Mouse (Mus musculus): Measurements from ENCODE around the gene Kansl1. TPM values are rescaled to one million over a fixed set of nuclear protein-coding genes. Genes with fewer than 3 reads are reported as not detected.

Gene Kansl1
- polyA plus RNA-seq, 1 experiment from 2014 or later, result 11.7 TPM

- WGBS, result 92% methylated on average over 7 of the region's 7 CpGs
- Histone ChIP-seq H3K9ac (no peak overlapping the region), H3K27ac (no peak overlapping the region), H3K4me3 (no peak overlapping the region), H3K4me1 (replicated peaks) (peaks cover 7% of the 10 kb centered on the region; the same call in 1 of the 2 replicates), H3K36me3 (no peaks in the 10 kb centered on the region), H3K27me3 (peaks cover 21% of the 10 kb centered on the region), H3K4me2 (no peak overlapping the region), H3K9me3 (replicated peaks) (no peaks in the 10 kb centered on the region)
- no peak for ATAC-seq (replicated peaks; ENCODE audit: insufficient number of reproducible peaks, insufficient read depth, low FRiP score, low read depth)
These were observed 162.9 kb downstream of the Kansl1 start for GRCm38 (mm10) chr11:104305711-104306110.

- no peaks in the 10 kb centered on the region for H3K27me3 ChIP-seq
- H3K4me2 ChIP-seq, result no peak overlapping the region
- H3K9me3 ChIP-seq (replicated peaks), result no peaks in the 10 kb centered on the region
- H3K36me3 ChIP-seq, result no peaks in the 10 kb centered on the region
- H3K9ac ChIP-seq, result no peak overlapping the region
- 59% methylated on average over 8 of the region's 8 CpGs for WGBS
- H3K4me3 ChIP-seq, result no peak overlapping the region
- H3K4me1 ChIP-seq (replicated peaks), result peaks cover 5% of the 10 kb centered on the region; the same call in 1 of the 2 replicates
- ATAC-seq (replicated peaks; ENCODE audit: insufficient number of reproducible peaks, insufficient read depth, low FRiP score, low read depth), result no peak
- no peak overlapping the region for H3K27ac ChIP-seq
These were observed 165.3 kb downstream of the Kansl1 start for GRCm38 (mm10) chr11:104303088-104303960.

GRCm38 (mm10) chr11:104302628-104303027 is 166.0 kb downstream of the Kansl1 start:
- Histone ChIP-seq H3K4me3 (no peak overlapping the region), H3K27me3 (no peaks in the 10 kb centered on the region), H3K9ac (no peak overlapping the region), H3K4me2 (peak overlapping the region; percentile 21; the same call in 1 of the 2 replicates), H3K27ac (no peak overlapping the region), H3K9me3 (replicated peaks) (no peaks in the 10 kb centered on the region), H3K4me1 (replicated peaks) (peaks cover 5% of the 10 kb centered on the region; the same call in 1 of the 2 replicates), H3K36me3 (no peaks in the 10 kb centered on the region)
- no peak for ATAC-seq (replicated peaks; ENCODE audit: insufficient number of reproducible peaks, insufficient read depth, low FRiP score, low read depth)
- 47% methylated on average over 12 of the region's 12 CpGs for WGBS

- WGBS, result 83% methylated on average over 3 of the region's 3 CpGs
- Histone ChIP-seq H3K9me3 (replicated peaks) (no peaks in the 10 kb centered on the region), H3K4me3 (no peak overlapping the region), H3K4me2 (no peak overlapping the region), H3K9ac (no peak overlapping the region), H3K4me1 (replicated peaks) (peaks cover 9% of the 10 kb centered on the region; the same call in 1 of the 2 replicates), H3K27me3 (no peaks in the 10 kb centered on the region), H3K36me3 (no peaks in the 10 kb centered on the region), H3K27ac (no peak overlapping the region)
- ATAC-seq (replicated peaks; ENCODE audit: insufficient number of reproducible peaks, insufficient read depth, low FRiP score, low read depth), result no peak
These were observed 171.0 kb downstream of the Kansl1 start for GRCm38 (mm10) chr11:104297671-104298070.

- no peak overlapping the region for H3K9ac ChIP-seq
- H3K27me3 ChIP-seq, result no peaks in the 10 kb centered on the region
- ATAC-seq (replicated peaks; ENCODE audit: insufficient number of reproducible peaks, insufficient read depth, low FRiP score, low read depth), result 0 out of 2 replicates have a peak, but pooled peaks have one; percentile 27
- 28% methylated on average over 6 of the region's 6 CpGs for WGBS
- no peak overlapping the region for H3K27ac ChIP-seq
- peaks cover 5% of the 10 kb centered on the region; the same call in 1 of the 2 replicates for H3K4me1 ChIP-seq (replicated peaks)
- no peaks in the 10 kb centered on the region for H3K9me3 ChIP-seq (replicated peaks)
- no peak overlapping the region for H3K4me3 ChIP-seq
- no peak overlapping the region for H3K4me2 ChIP-seq
- no peaks in the 10 kb centered on the region for H3K36me3 ChIP-seq
These were observed 173.0 kb downstream of the Kansl1 start for GRCm38 (mm10) chr11:104295656-104296055.

- no peak overlapping the region for H3K4me2 ChIP-seq
- no peaks in the 10 kb centered on the region for H3K9me3 ChIP-seq (replicated peaks)
- H3K36me3 ChIP-seq, result no peaks in the 10 kb centered on the region
- no peak overlapping the region for H3K27ac ChIP-seq
- H3K9ac ChIP-seq, result no peak overlapping the region
- H3K4me3 ChIP-seq, result no peak overlapping the region
- peaks cover 5% of the 10 kb centered on the region; the same call in 1 of the 2 replicates for H3K4me1 ChIP-seq (replicated peaks)
- H3K27me3 ChIP-seq, result no peaks in the 10 kb centered on the region
- WGBS, result 56% methylated on average over 5 of the region's 5 CpGs
- no peak for ATAC-seq (replicated peaks; ENCODE audit: insufficient number of reproducible peaks, insufficient read depth, low FRiP score, low read depth)
These were observed 173.5 kb downstream of the Kansl1 start for GRCm38 (mm10) chr11:104295145-104295544.

GRCm38 (mm10) chr11:104293241-104293640 is 175.4 kb downstream of the Kansl1 start:
- 39% methylated on average over 9 of the region's 9 CpGs for WGBS

GRCm38 (mm10) chr11:104292443-104293220 is 176.0 kb downstream of the Kansl1 start:
- no peak overlapping the region for H3K4me3 ChIP-seq
- H3K36me3 ChIP-seq, result no peaks in the 10 kb centered on the region
- H3K9ac ChIP-seq, result no peak overlapping the region
- 75% methylated on average over 7 of the region's 7 CpGs for WGBS
- no peaks in the 10 kb centered on the region for H3K9me3 ChIP-seq (replicated peaks)
- ATAC-seq (replicated peaks; ENCODE audit: insufficient number of reproducible peaks, insufficient read depth, low FRiP score, low read depth), result no peak
- H3K4me1 ChIP-seq (replicated peaks), result peaks cover 9% of the 10 kb centered on the region; the same call in 1 of the 2 replicates
- no peak overlapping the region for H3K27ac ChIP-seq
- no peak overlapping the region for H3K4me2 ChIP-seq
- no peaks in the 10 kb centered on the region for H3K27me3 ChIP-seq

More at GRCm38 (mm10) chr11:104293241-104293640, 175.4 kb downstream of the Kansl1 start:
- H3K4me2 ChIP-seq, result no peak overlapping the region
- no peak overlapping the region for H3K27ac ChIP-seq
- no peaks in the 10 kb centered on the region for H3K36me3 ChIP-seq
- no peak overlapping the region for H3K4me3 ChIP-seq
- H3K9me3 ChIP-seq (replicated peaks), result no peaks in the 10 kb centered on the region
- H3K4me1 ChIP-seq (replicated peaks), result peaks cover 9% of the 10 kb centered on the region; the same call in 1 of the 2 replicates
- H3K27me3 ChIP-seq, result no peaks in the 10 kb centered on the region
- ATAC-seq (replicated peaks; ENCODE audit: insufficient number of reproducible peaks, insufficient read depth, low FRiP score, low read depth), result no peak
- H3K9ac ChIP-seq, result no peak overlapping the region

GRCm38 (mm10) chr11:104289199-104290031 is 179.2 kb downstream of the Kansl1 start:
- Histone ChIP-seq H3K9me3 (replicated peaks) (no peaks in the 10 kb centered on the region), H3K4me3 (no peak overlapping the region), H3K4me1 (replicated peaks) (0 out of 2 replicates have a peak, but pooled peaks cover 5% of the 10 kb centered on the region), H3K27me3 (no peaks in the 10 kb centered on the region), H3K27ac (no peak overlapping the region), H3K9ac (no peak overlapping the region), H3K36me3 (no peaks in the 10 kb centered on the region), H3K4me2 (0 out of 2 replicates have a peak overlapping the region, but pooled peaks have one; percentile 10)
- WGBS, result 20% methylated on average over 13 of the region's 13 CpGs
- peak; percentile 36 for ATAC-seq (replicated peaks; ENCODE audit: insufficient number of reproducible peaks, insufficient read depth, low FRiP score, low read depth)

- WGBS, result 51% methylated on average over 6 of the region's 6 CpGs
- Histone ChIP-seq H3K4me2 (no peak overlapping the region), H3K4me1 (replicated peaks) (0 out of 2 replicates have a peak, but pooled peaks cover 5% of the 10 kb centered on the region), H3K27ac (no peak overlapping the region), H3K9me3 (replicated peaks) (no peaks in the 10 kb centered on the region), H3K4me3 (no peak overlapping the region), H3K36me3 (no peaks in the 10 kb centered on the region), H3K9ac (no peak overlapping the region), H3K27me3 (no peaks in the 10 kb centered on the region)
- no peak for ATAC-seq (replicated peaks; ENCODE audit: insufficient number of reproducible peaks, insufficient read depth, low FRiP score, low read depth)
These were observed 179.8 kb downstream of the Kansl1 start for GRCm38 (mm10) chr11:104288835-104289198.
